Mouse (Mus musculus) cerebellum, adult (tissue): ENCODE results near the gene Pax2.

Experiments
- ATAC-seq: cut with Nextera tagmentation; 2 replicates; pipeline ENCODE4 v1.9.2; 2017; ENCODE audit warnings: mild to moderate bottlenecking, moderate library complexity, mixed read lengths; ENCODE audit not compliant: insufficient number of reproducible peaks, low FRiP score, low TSS enrichment

The Pax2 gene

GRCm38 (mm10) chr19:44770268-44771050 is 14.6 kb downstream of the Pax2 start:
- no peak for ATAC-seq

- no peak for ATAC-seq
Observed at GRCm38 (mm10) chr19:44771499-44771898, 15.7 kb downstream of the Pax2 start.

GRCm38 (mm10) chr19:44781987-44782386 is 26.1 kb downstream of the Pax2 start:
- no peak for ATAC-seq

GRCm38 (mm10) chr19:44784391-44784790 is 28.5 kb downstream of the Pax2 start:
- no peak for ATAC-seq

- ATAC-seq: no peak
Observed at GRCm38 (mm10) chr19:44788488-44788887, 32.6 kb downstream of the Pax2 start.

GRCm38 (mm10) chr19:44791981-44792380 is 36.1 kb downstream of the Pax2 start:
- ATAC-seq: no peak

GRCm38 (mm10) chr19:44797110-44798060 is 41.5 kb downstream of the Pax2 start:
- ATAC-seq: no peak

- no peak for ATAC-seq
Observed at GRCm38 (mm10) chr19:44798731-44799130, 42.9 kb downstream of the Pax2 start.

- no peak for ATAC-seq
Observed at GRCm38 (mm10) chr19:44799156-44799555, 43.3 kb downstream of the Pax2 start.

GRCm38 (mm10) chr19:44800327-44800726 is 44.5 kb downstream of the Pax2 start:
- ATAC-seq: no peak

GRCm38 (mm10) chr19:44808734-44809133 is 52.9 kb downstream of the Pax2 start:
- ATAC-seq: no peak

GRCm38 (mm10) chr19:44812666-44813429 is 57.0 kb downstream of the Pax2 start:
- ATAC-seq: no peak

- no peak for ATAC-seq
Observed at GRCm38 (mm10) chr19:44815111-44815510, 59.3 kb downstream of the Pax2 start.

- ATAC-seq: no peak
Observed at GRCm38 (mm10) chr19:44817403-44818128, 61.7 kb downstream of the Pax2 start.

GRCm38 (mm10) chr19:44818676-44819075 is 62.8 kb downstream of the Pax2 start:
- ATAC-seq: no peak

GRCm38 (mm10) chr19:44821581-44821980 is 65.7 kb downstream of the Pax2 start:
- ATAC-seq: no peak

GRCm38 (mm10) chr19:44822295-44822694 is 66.5 kb downstream of the Pax2 start:
- no peak for ATAC-seq

GRCm38 (mm10) chr19:44823657-44824056 is 67.8 kb downstream of the Pax2 start:
- no peak for ATAC-seq

GRCm38 (mm10) chr19:44825216-44825768 is 69.4 kb downstream of the Pax2 start:
- no peak for ATAC-seq

- no peak for ATAC-seq
Observed at GRCm38 (mm10) chr19:44825819-44826218, 70.0 kb downstream of the Pax2 start.
